Mouse (Mus musculus): ENCODE measurements around the gene Sdk1. TPM values are rescaled to one million over a fixed set of nuclear protein-coding genes. Genes with fewer than 3 reads are reported as not detected.

Sdk1 gene
- total RNA-seq (2023) = under 1 TPM in 1 of 2 experiments, not detected in 1; 0.09 TPM

GRCm38 (mm10) chr5:141240841-141241543 lies at the start of gene Sdk1:
Gene Sdk1 (plus strand): TSS chr5:141241490.

Other genes starting within 250 kb of the Sdk1 start
- 1 to 10 TPM; 6.2 to 7.9 TPM for gene Card11, start 240.9 kb upstream of the Sdk1 start, total RNA-seq (2023)